Mouse (Mus musculus) embryonic fibroblast, embryonic 13.5 days (primary cell): ENCODE measurements around the gene Dhx9. TPM values are rescaled to one million over a fixed set of nuclear protein-coding genes. Genes with fewer than 3 reads are reported as not detected.

ENCODE experiments used
- polyA plus RNA-seq: library from polyadenylated mRNA; stranded (reverse); fragments of >200 nt; gene quantifications from 2 replicates; pipeline ENCODE4 v1.2.4, GENCODE M21; 2011; ENCODE audit warnings: low read depth; ENCODE audit not compliant: missing spikeins, insufficient read length

Gene Dhx9
- polyA plus RNA-seq, 1 experiment = 183 TPM

Other genes with a start within 250 kb of the Dhx9 start
- gene Lamc1, start 154.9 kb downstream of the Dhx9 start, polyA plus RNA-seq = 164 and 190 TPM in 2 replicates
- gene Shcbp1l, start 62.5 kb downstream of the Dhx9 start, polyA plus RNA-seq = not detected in 2 replicates
- 1.6 and 2.2 TPM in 2 replicates for gene Npl, start 62.4 kb upstream of the Dhx9 start, polyA plus RNA-seq
- 0.39 and 0.48 TPM in 2 replicates for gene Rgs8, start 165.4 kb upstream of the Dhx9 start, polyA plus RNA-seq